ENCODE assay signal across 8 mouse cellular contexts in the genomic region with DNA sequence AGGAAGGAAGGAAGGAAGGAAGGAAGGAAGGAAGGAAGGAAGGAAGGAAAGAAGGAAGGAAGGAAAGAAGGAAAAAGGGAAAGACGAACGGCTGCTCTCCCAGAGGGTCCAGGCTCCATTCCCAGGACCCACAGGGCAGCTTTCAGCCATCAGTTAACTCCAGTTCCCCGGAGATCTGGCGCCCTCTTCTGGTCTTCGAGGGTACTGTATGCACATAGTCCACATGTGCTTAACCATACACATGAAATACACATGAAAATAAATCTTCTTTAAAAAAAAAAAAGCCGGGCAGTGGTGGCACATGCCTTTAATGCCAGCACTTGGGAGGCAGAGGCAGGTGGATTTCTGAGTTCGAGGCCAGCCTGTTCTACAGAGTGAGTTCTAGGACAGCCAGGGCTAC. TPM values are rescaled to one million over a fixed set of nuclear protein-coding genes. Genes with fewer than 3 reads are reported as not detected.
DNase-seq lines count a peak whose midpoint lies in the region; ATAC-seq and TF ChIP-seq lines count a peak whose summit lies in the region.
"Not testable (repeated sequence)": the region's sequence is repeated elsewhere in the genome, so short reads cannot be mapped to it uniquely, and the experiment has no call there.

No protein-coding gene starts in this region.

- H3K4me1 ChIP-seq in intestine, postnatal 0 days (replicated peaks; ENCODE audit: control insufficient read depth, insufficient read depth, low read length); liver, embryonic 11.5 days (replicated peaks; ENCODE audit: control insufficient read depth, insufficient read depth, low read length): not testable (repeated sequence)

- not testable (repeated sequence) for H3K4me2 ChIP-seq in intestine, postnatal 0 days (replicated peaks; ENCODE audit: low read depth); liver, embryonic 11.5 days

- not testable (repeated sequence) for H3K9me3 ChIP-seq in intestine, postnatal 0 days (ENCODE audit: control insufficient read depth); liver, embryonic 11.5 days (ENCODE audit: control insufficient read depth, low read length)

- 18% methylated on average over 7 of the region's 7 CpGs for WGBS in intestine, postnatal 0 days
- WGBS in liver, embryonic 11.5 days = 14% methylated on average over 7 of the region's 7 CpGs

- not testable (repeated sequence) for H3K9ac ChIP-seq in intestine, postnatal 0 days (ENCODE audit: low read depth, low read length); liver, embryonic 11.5 days (ENCODE audit: low read depth, low read length)

- H3K27ac ChIP-seq in intestine, postnatal 0 days (ENCODE audit: low read depth, low read length); liver, embryonic 11.5 days (ENCODE audit: low read depth, low read length): not testable (repeated sequence)

- peak; percentile 78 for TF ChIP-seq CTCF in intestine, postnatal 0 days (IDR thresholded peaks at IDR 0.05; ENCODE audit: low read depth)

- not testable (repeated sequence) for ATAC-seq in intestine, postnatal 0 days; liver, embryonic 11.5 days (replicated peaks; ENCODE audit: low FRiP score)

- DNase-seq in 3134 (ENCODE audit: extremely low read depth, insufficient read length, low spot score) = peak; percentile 48
- DNase-seq in ZHBTc4 (ENCODE audit: low read depth, low spot score) = peak; percentile 89
- peak; percentile 69 for DNase-seq in cerebellum, adult 9-10 months
- DNase-seq in frontal cortex, postnatal 36 days (ENCODE audit: low spot score in 2 of 2) = peak; percentile 51 to 55
- DNase-seq in liver, embryonic 11.5 days (ENCODE audit: low spot score) = peak; percentile 64
- peak; percentile 80 for DNase-seq in naive thymus-derived CD4-positive, alpha-beta T cell, adult 2 months (ENCODE audit: low read depth)
- peak; percentile 54 to 67 for DNase-seq in spleen, postnatal 36 days (ENCODE audit: low spot score in 2 of 2)

- not testable (repeated sequence) for H3K36me3 ChIP-seq in intestine, postnatal 0 days (ENCODE audit: control insufficient read depth, insufficient read depth); liver, embryonic 11.5 days (ENCODE audit: control insufficient read depth, insufficient read depth, low read length)

- H3K27me3 ChIP-seq in intestine, postnatal 0 days (replicated peaks; ENCODE audit: control insufficient read depth, insufficient read depth, low read length); liver, embryonic 11.5 days (replicated peaks; ENCODE audit: control insufficient read depth, insufficient read depth, low read length): not testable (repeated sequence)

- H3K4me3 ChIP-seq in intestine, postnatal 0 days (ENCODE audit: low read depth, low read length); liver, embryonic 11.5 days (ENCODE audit: low read depth, low read length): not testable (repeated sequence)

RNA-seq across cellular contexts. Expression of a gene that starts 4.1 kb away (rescaled TPM):
- polyA plus RNA-seq in intestine, postnatal 0 days (2015; fragmentation: Nextera tagmentation; extraction: Ambion mirVana) = 39.3 and 41.6 TPM in 2 replicates
- polyA plus RNA-seq in liver, embryonic 11.5 days (2014; fragmentation: Nextera tagmentation; extraction: Ambion mirVana) = 76.7 and 82.0 TPM in 2 replicates

RNA-seq across cellular contexts. Expression of a gene that starts 7.5 kb away (rescaled TPM):
- 12.0 and 15.0 TPM in 2 replicates for polyA plus RNA-seq in intestine, postnatal 0 days (2015; fragmentation: Nextera tagmentation; extraction: Ambion mirVana)
- polyA plus RNA-seq in liver, embryonic 11.5 days (2014; fragmentation: Nextera tagmentation; extraction: Ambion mirVana) = 10.5 and 12.0 TPM in 2 replicates

RNA-seq across cellular contexts. Expression of a gene that starts 44.9 kb away (rescaled TPM):
- polyA plus RNA-seq in intestine, postnatal 0 days (2015; fragmentation: Nextera tagmentation; extraction: Ambion mirVana) = 31.6 and 35.0 TPM in 2 replicates
- polyA plus RNA-seq in liver, embryonic 11.5 days (2014; fragmentation: Nextera tagmentation; extraction: Ambion mirVana) = 27.6 and 28.9 TPM in 2 replicates
